Mouse (Mus musculus): ENCODE results near the gene Hoxc12.

Hoxc12 gene

GRCm38 (mm10) chr15:102936279-102936972 is at the start of gene Hoxc12:
Gene Hoxc12 (plus strand): TSS chr15:102936757.
- Histone ChIP-seq H3K36me3 (ENCODE audit: insufficient read depth, low read length) (no peaks in the 10 kb centered on the region), H3K4me3 (replicated peaks; ENCODE audit: low read length) (peak within 1 kb of the TSS; percentile 71), H3K4me1 (replicated peaks; ENCODE audit: low read depth, low read length) (peaks cover 82% of the 10 kb centered on the region), H3K9me3 (ENCODE audit: low read length) (no peaks in the 10 kb centered on the region), H3K27me3 (ENCODE audit: insufficient read depth, low read length) (peaks cover 97% of the 10 kb centered on the region)
- TF ChIP-seq POU5F1 (IDR thresholded peaks at IDR 0.05; ENCODE audit: borderline replicate concordance, low read length) = no peak

GRCm38 (mm10) chr15:102895115-102895514 is 41.4 kb upstream of the Hoxc12 start:
- peaks cover 16% of the 10 kb centered on the region for H3K27me3 ChIP-seq (ENCODE audit: insufficient read depth, low read length)
- no peak overlapping the region for H3K4me3 ChIP-seq (replicated peaks; ENCODE audit: low read length)
- H3K9me3 ChIP-seq (ENCODE audit: low read length) = no peaks in the 10 kb centered on the region
- H3K4me1 ChIP-seq (replicated peaks; ENCODE audit: low read depth, low read length) = no peaks in the 10 kb centered on the region
- no peaks in the 10 kb centered on the region for H3K36me3 ChIP-seq (ENCODE audit: insufficient read depth, low read length)
- TF ChIP-seq NANOG (IDR thresholded peaks at IDR 0.05; ENCODE audit: borderline replicate concordance, low read length) (no peak), CTCF (conservative IDR thresholded peaks at IDR 0.05; ENCODE audit: low read length) (no peak), POU5F1 (IDR thresholded peaks at IDR 0.05; ENCODE audit: borderline replicate concordance, low read length) (no peak)

GRCm38 (mm10) chr15:102904946-102905345 is 31.6 kb upstream of the Hoxc12 start:
- TF ChIP-seq POU5F1 (IDR thresholded peaks at IDR 0.05; ENCODE audit: borderline replicate concordance, low read length) (no peak), NANOG (IDR thresholded peaks at IDR 0.05; ENCODE audit: borderline replicate concordance, low read length) (no peak), CTCF (conservative IDR thresholded peaks at IDR 0.05; ENCODE audit: low read length) (no peak)
- Histone ChIP-seq H3K36me3 (ENCODE audit: insufficient read depth, low read length) (no peaks in the 10 kb centered on the region), H3K27me3 (ENCODE audit: insufficient read depth, low read length) (peaks cover 62% of the 10 kb centered on the region)

GRCm38 (mm10) chr15:102909536-102909935 is 27.0 kb upstream of the Hoxc12 start:
- Histone ChIP-seq H3K4me3 (replicated peaks; ENCODE audit: low read length) (no peak overlapping the region), H3K36me3 (ENCODE audit: insufficient read depth, low read length) (no peaks in the 10 kb centered on the region), H3K27me3 (ENCODE audit: insufficient read depth, low read length) (peaks cover 85% of the 10 kb centered on the region), H3K4me1 (replicated peaks; ENCODE audit: low read depth, low read length) (peaks cover 18% of the 10 kb centered on the region), H3K9me3 (ENCODE audit: low read length) (no peaks in the 10 kb centered on the region)
- no peak for TF ChIP-seq NANOG (IDR thresholded peaks at IDR 0.05; ENCODE audit: borderline replicate concordance, low read length)

More at GRCm38 (mm10) chr15:102904946-102905345, 31.6 kb upstream of the Hoxc12 start:
- H3K4me3 ChIP-seq (replicated peaks; ENCODE audit: low read length) = no peak overlapping the region
- H3K9me3 ChIP-seq (ENCODE audit: low read length) = no peaks in the 10 kb centered on the region
- H3K4me1 ChIP-seq (replicated peaks; ENCODE audit: low read depth, low read length) = peaks cover 1% of the 10 kb centered on the region

- TF ChIP-seq CTCF (conservative IDR thresholded peaks at IDR 0.05; ENCODE audit: low read length) (no peak), NANOG (IDR thresholded peaks at IDR 0.05; ENCODE audit: borderline replicate concordance, low read length) (no peak)
- peaks cover 18% of the 10 kb centered on the region for H3K4me1 ChIP-seq (replicated peaks; ENCODE audit: low read depth, low read length)
- H3K27me3 ChIP-seq (ENCODE audit: insufficient read depth, low read length) = peaks cover 85% of the 10 kb centered on the region
- H3K9me3 ChIP-seq (ENCODE audit: low read length) = no peaks in the 10 kb centered on the region
- H3K4me3 ChIP-seq (replicated peaks; ENCODE audit: low read length) = peak overlapping the region; percentile 67
- no peaks in the 10 kb centered on the region for H3K36me3 ChIP-seq (ENCODE audit: insufficient read depth, low read length)
These were observed 26.5 kb upstream of the Hoxc12 start for GRCm38 (mm10) chr15:102910038-102910437.

- peaks cover 83% of the 10 kb centered on the region for H3K27me3 ChIP-seq (ENCODE audit: insufficient read depth, low read length)
- TF ChIP-seq NANOG (IDR thresholded peaks at IDR 0.05; ENCODE audit: borderline replicate concordance, low read length) (no peak), POU5F1 (IDR thresholded peaks at IDR 0.05; ENCODE audit: borderline replicate concordance, low read length) (no peak), CTCF (conservative IDR thresholded peaks at IDR 0.05; ENCODE audit: low read length) (no peak)
- peaks cover 18% of the 10 kb centered on the region for H3K4me1 ChIP-seq (replicated peaks; ENCODE audit: low read depth, low read length)
- H3K4me3 ChIP-seq (replicated peaks; ENCODE audit: low read length) = peak overlapping the region; percentile 67
- no peaks in the 10 kb centered on the region for H3K9me3 ChIP-seq (ENCODE audit: low read length)
- H3K36me3 ChIP-seq (ENCODE audit: insufficient read depth, low read length) = no peaks in the 10 kb centered on the region
These were observed 26.0 kb upstream of the Hoxc12 start for GRCm38 (mm10) chr15:102910496-102911095.

GRCm38 (mm10) chr15:102913038-102913585 is 23.4 kb upstream of the Hoxc12 start:
- Histone ChIP-seq H3K4me3 (replicated peaks; ENCODE audit: low read length) (peak overlapping the region; percentile 13; the same call in 1 of the 2 replicates), H3K4me1 (replicated peaks; ENCODE audit: low read depth, low read length) (peaks cover 18% of the 10 kb centered on the region), H3K27me3 (ENCODE audit: insufficient read depth, low read length) (peaks cover 87% of the 10 kb centered on the region), H3K36me3 (ENCODE audit: insufficient read depth, low read length) (no peaks in the 10 kb centered on the region), H3K9me3 (ENCODE audit: low read length) (no peaks in the 10 kb centered on the region)
- TF ChIP-seq POU5F1 (IDR thresholded peaks at IDR 0.05; ENCODE audit: borderline replicate concordance, low read length) = no peak
- no peak for TF ChIP-seq CTCF (conservative IDR thresholded peaks at IDR 0.05; ENCODE audit: low read length)
- no peak for TF ChIP-seq NANOG (IDR thresholded peaks at IDR 0.05; ENCODE audit: borderline replicate concordance, low read length)

GRCm38 (mm10) chr15:102917972-102918572 is 18.5 kb upstream of the Hoxc12 start:
- Histone ChIP-seq H3K4me3 (replicated peaks; ENCODE audit: low read length) (no peak overlapping the region), H3K9me3 (ENCODE audit: low read length) (no peaks in the 10 kb centered on the region), H3K27me3 (ENCODE audit: insufficient read depth, low read length) (peaks cover 85% of the 10 kb centered on the region), H3K36me3 (ENCODE audit: insufficient read depth, low read length) (no peaks in the 10 kb centered on the region), H3K4me1 (replicated peaks; ENCODE audit: low read depth, low read length) (peaks cover 26% of the 10 kb centered on the region)
- TF ChIP-seq POU5F1 (IDR thresholded peaks at IDR 0.05; ENCODE audit: borderline replicate concordance, low read length) (no peak), NANOG (IDR thresholded peaks at IDR 0.05; ENCODE audit: borderline replicate concordance, low read length) (no peak), CTCF (conservative IDR thresholded peaks at IDR 0.05; ENCODE audit: low read length) (no peak)
